Comparison of ENCODE assay signal across 9 mouse cellular contexts in the genomic region with DNA sequence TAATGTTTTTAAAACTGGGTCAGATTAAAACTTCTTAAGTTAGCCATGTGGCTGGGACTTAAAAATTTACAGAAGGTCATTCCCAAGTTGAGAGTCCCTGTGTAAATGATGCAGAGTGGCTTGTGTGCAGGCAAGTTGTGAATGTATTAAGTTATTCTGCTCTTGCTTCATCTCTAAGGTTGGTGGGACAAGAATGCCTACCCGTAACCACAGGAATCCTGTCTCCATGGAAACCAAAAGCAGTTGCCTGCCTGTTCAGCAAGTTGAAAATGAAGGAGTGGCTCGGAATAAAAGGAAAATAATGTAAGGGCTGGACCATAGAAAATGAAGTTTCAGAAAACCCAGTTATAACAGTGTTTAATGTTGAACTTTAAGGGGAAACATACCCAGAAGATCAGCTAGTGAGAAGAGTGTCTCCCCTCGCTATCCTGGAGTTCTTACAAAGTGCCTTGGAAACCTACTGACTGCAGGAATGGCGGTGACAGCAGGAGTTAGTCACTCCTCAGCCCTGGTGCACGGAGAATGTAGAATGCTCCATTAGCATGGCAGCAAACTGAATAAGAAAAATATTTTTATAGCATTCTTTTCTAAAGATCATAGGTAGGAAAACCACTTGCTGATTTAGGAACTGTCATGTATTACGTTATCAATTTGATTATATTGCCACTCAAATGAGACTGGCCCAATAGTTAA. TPM values are rescaled to one million over a fixed set of nuclear protein-coding genes. Genes with fewer than 3 reads are reported as not detected.
A peak's percentile ranks its signal among the peaks of the same experiment; 100 is the strongest.
DNase-seq lines count a peak whose midpoint lies in the region; ATAC-seq lines count a peak whose summit lies in the region.
"Had no signal": no experiment of that assay in that cellular context is flagged by ENCODE, and none has a peak within 500 bp of the region (broad histone marks: within the 10 kb centered on the region; RNA-seq: fewer than 3 reads in every experiment).

No protein-coding gene starts in this region.

- peaks cover 18% of the 10 kb centered on the region for H3K4me1 ChIP-seq in limb, embryonic 12.5 days (replicated peaks)
- peaks cover 11% of the 10 kb centered on the region; the same call in 1 of the 2 replicates for H3K4me1 ChIP-seq in limb, embryonic 10.5 days
- H3K4me1 ChIP-seq in embryonic facial prominence, embryonic 14.5 days (ENCODE audit: control insufficient read depth, insufficient read depth, low read length), result peaks cover 24% of the 10 kb centered on the region
- no peaks in the 10 kb centered on the region for H3K4me1 ChIP-seq in stomach, embryonic 15.5 days

- H3K4me2 ChIP-seq in limb, embryonic 12.5 days, result no peak overlapping the region
- H3K4me2 ChIP-seq in embryonic facial prominence, embryonic 14.5 days (ENCODE audit: low read depth, low read length), result peak overlapping the region; percentile 20
- no peak overlapping the region for H3K4me2 ChIP-seq in stomach, embryonic 15.5 days

- no peaks in the 10 kb centered on the region for H3K9me3 ChIP-seq in limb, embryonic 12.5 days
- H3K9me3 ChIP-seq in limb, embryonic 10.5 days (replicated peaks), result no peaks in the 10 kb centered on the region
- H3K9me3 ChIP-seq in embryonic facial prominence, embryonic 14.5 days (ENCODE audit: control insufficient read depth, low read length), result no peaks in the 10 kb centered on the region
- H3K9me3 ChIP-seq in stomach, embryonic 15.5 days, result no peaks in the 10 kb centered on the region
- H3K9me3 ChIP-seq: G1E had no signal

- no peak for ATAC-seq in limb, embryonic 12.5 days (ENCODE audit: insufficient number of reproducible peaks, insufficient read depth, low FRiP score, low TSS enrichment, low read depth)
- peak; percentile 88 for ATAC-seq in embryonic facial prominence, embryonic 14.5 days (ENCODE audit: low read depth)
- ATAC-seq in stomach, embryonic 15.5 days (ENCODE audit: insufficient read depth, low FRiP score, low read depth), result no peak

- no peak for DNase-seq in limb, embryonic 10.5 days (ENCODE audit: low spot score)
- DNase-seq in embryonic facial prominence, embryonic 14.5 days (ENCODE audit: low spot score), result peak; percentile 96
- peak; percentile 24 for DNase-seq in kidney, postnatal 10 days
- no peak for DNase-seq in thymus, postnatal 10 days (ENCODE audit: low spot score in 2 of 2)
- DNase-seq in gastrocnemius, adult 18-20 months (ENCODE audit: low spot score), result no peak
- DNase-seq in heart, postnatal 14 days, result no peak

- WGBS in limb, embryonic 12.5 days, result 67% methylated on average over 6 of the region's 6 CpGs
- 75% methylated on average over 6 of the region's 6 CpGs for WGBS in limb, embryonic 10.5 days
- WGBS in embryonic facial prominence, embryonic 14.5 days, result 22% methylated on average over 6 of the region's 6 CpGs
- WGBS in stomach, embryonic 15.5 days, result 52% methylated on average over 6 of the region's 6 CpGs

- intact Hi-C loops in heart, postnatal 14 days (cut with DNase I), result no loop called here

- H3K36me3 ChIP-seq in limb, embryonic 12.5 days, result peaks cover 46% of the 10 kb centered on the region
- H3K36me3 ChIP-seq in limb, embryonic 10.5 days, result peaks cover 57% of the 10 kb centered on the region
- peaks cover 39% of the 10 kb centered on the region for H3K36me3 ChIP-seq in embryonic facial prominence, embryonic 14.5 days (ENCODE audit: control insufficient read depth, insufficient read depth, low read length)
- H3K36me3 ChIP-seq in stomach, embryonic 15.5 days, result peaks cover 2% of the 10 kb centered on the region; the same call in 1 of the 2 replicates

- peak overlapping the region; percentile 74 for H3K27ac ChIP-seq in limb, embryonic 12.5 days
- H3K27ac ChIP-seq in limb, embryonic 10.5 days, result no peak overlapping the region
- H3K27ac ChIP-seq in embryonic facial prominence, embryonic 14.5 days (replicated peaks; ENCODE audit: low read depth, low read length), result peak overlapping the region; percentile 87
- peak overlapping the region; percentile 22; the same call in 1 of the 2 replicates for H3K27ac ChIP-seq in stomach, embryonic 15.5 days

- H3K9ac ChIP-seq in limb, embryonic 12.5 days (replicated peaks), result no peak overlapping the region
- H3K9ac ChIP-seq in embryonic facial prominence, embryonic 14.5 days (ENCODE audit: low read depth, low read length), result no peak overlapping the region
- no peak overlapping the region for H3K9ac ChIP-seq in stomach, embryonic 15.5 days

- no peaks in the 10 kb centered on the region for H3K27me3 ChIP-seq in limb, embryonic 12.5 days
- H3K27me3 ChIP-seq in limb, embryonic 10.5 days (ENCODE audit: low read depth, poor library complexity, severe bottlenecking), result no peaks in the 10 kb centered on the region
- H3K27me3 ChIP-seq in embryonic facial prominence, embryonic 14.5 days (replicated peaks; ENCODE audit: control insufficient read depth, insufficient read depth, low read length), result no peaks in the 10 kb centered on the region
- H3K27me3 ChIP-seq in stomach, embryonic 15.5 days (replicated peaks), result no peaks in the 10 kb centered on the region

- no peak overlapping the region for H3K4me3 ChIP-seq in limb, embryonic 12.5 days (replicated peaks)
- no peak overlapping the region for H3K4me3 ChIP-seq in limb, embryonic 10.5 days
- H3K4me3 ChIP-seq in embryonic facial prominence, embryonic 14.5 days (ENCODE audit: low read depth, low read length), result no peak overlapping the region
- no peak overlapping the region for H3K4me3 ChIP-seq in stomach, embryonic 15.5 days (replicated peaks)

RNA-seq across cellular contexts. Expression of gene Anxa2, which starts 21.4 kb away (rescaled TPM):
- 261 and 301 TPM in 2 replicates for polyA plus RNA-seq in limb, embryonic 12.5 days (2016; fragmentation: Nextera tagmentation; extraction: Ambion mirVana)
- 101 and 138 TPM in 2 replicates for polyA plus RNA-seq in limb, embryonic 10.5 days (2016; fragmentation: Nextera tagmentation; extraction: Ambion mirVana)
- polyA plus RNA-seq in embryonic facial prominence, embryonic 14.5 days (2014; fragmentation: Nextera tagmentation; extraction: Ambion mirVana), result 1,306 and 1,330 TPM in 2 replicates
- 866 and 946 TPM in 2 replicates for polyA plus RNA-seq in stomach, embryonic 15.5 days (2015; fragmentation: Nextera tagmentation; extraction: Ambion mirVana)
- total RNA-seq in gastrocnemius, adult 18-20 months (2021), result 10 to 100 TPM; 29.4 to 53.6 TPM
- 100 to 1,000 TPM; 119 to 146 TPM for total RNA-seq in heart, postnatal 14 days (2021)

RNA-seq across cellular contexts. Expression of gene Ice2, which starts 34.3 kb away (rescaled TPM):
- polyA plus RNA-seq in limb, embryonic 12.5 days (2016; fragmentation: Nextera tagmentation; extraction: Ambion mirVana), result 25.1 and 26.3 TPM in 2 replicates
- 22.5 and 25.2 TPM in 2 replicates for polyA plus RNA-seq in limb, embryonic 10.5 days (2016; fragmentation: Nextera tagmentation; extraction: Ambion mirVana)
- 17.4 and 17.5 TPM in 2 replicates for polyA plus RNA-seq in embryonic facial prominence, embryonic 14.5 days (2014; fragmentation: Nextera tagmentation; extraction: Ambion mirVana)
- 14.0 and 17.2 TPM in 2 replicates for polyA plus RNA-seq in stomach, embryonic 15.5 days (2015; fragmentation: Nextera tagmentation; extraction: Ambion mirVana)
- 1 to 10 TPM; 4.5 to 5.3 TPM for total RNA-seq in gastrocnemius, adult 18-20 months (2021)
- total RNA-seq in heart, postnatal 14 days (2021), result 1 to 10 TPM; 8.6 to 8.8 TPM

Comparison
In these comparisons a context has a peak if more than half of its experiments do, and no peak if none do; other contexts are left out.
1. DNase-seq: peak in embryonic facial prominence, embryonic 14.5 days (single experiment) and kidney, postnatal 10 days (single experiment); none in limb, embryonic 10.5 days (single experiment), thymus, postnatal 10 days (0 of 2), gastrocnemius, adult 18-20 months (single experiment) and heart, postnatal 14 days (0 of 2).